Mouse (Mus musculus) E14TG2a.4 (cell line): ENCODE measurements around the gene Cmip.

Source experiments
- H3K27me3 ChIP-seq: 2 replicates; pipeline ENCODE4 v1.6.1; 2014; ENCODE audit warnings: low read length, control low read depth; ENCODE audit not compliant: insufficient read depth
- H3K36me3 ChIP-seq: 2 replicates; pipeline ENCODE4 v1.6.1; 2014; ENCODE audit warnings: low read length, control low read depth; ENCODE audit not compliant: insufficient read depth
- H3K4me1 ChIP-seq: replicated peaks from 2 replicates; pipeline ENCODE4 v1.6.1; 2014; ENCODE audit warnings: low read depth, low read length, control low read depth
- H3K4me3 ChIP-seq: replicated peaks from 2 replicates; pipeline ENCODE4 v1.5.1; 2014; ENCODE audit warnings: mild to moderate bottlenecking, low read length
- H3K9me3 ChIP-seq: 2 replicates; pipeline ENCODE4 v1.6.1; 2014; ENCODE audit warnings: low read length, control low read depth
- CTCF ChIP-seq: conservative IDR thresholded peaks from 2 replicates; pipeline ENCODE4 v1.5.1; 2014; ENCODE audit warnings: low read length
- NANOG ChIP-seq: IDR thresholded peaks from 2 replicates; pipeline ENCODE4 v1.6.1; 2014; ENCODE audit warnings: borderline replicate concordance, low read length, mixed read lengths
- POU5F1 ChIP-seq: IDR thresholded peaks from 2 replicates; pipeline ENCODE4 v1.6.1; 2014; ENCODE audit warnings: low read length, borderline replicate concordance

Cmip gene

DNA sequence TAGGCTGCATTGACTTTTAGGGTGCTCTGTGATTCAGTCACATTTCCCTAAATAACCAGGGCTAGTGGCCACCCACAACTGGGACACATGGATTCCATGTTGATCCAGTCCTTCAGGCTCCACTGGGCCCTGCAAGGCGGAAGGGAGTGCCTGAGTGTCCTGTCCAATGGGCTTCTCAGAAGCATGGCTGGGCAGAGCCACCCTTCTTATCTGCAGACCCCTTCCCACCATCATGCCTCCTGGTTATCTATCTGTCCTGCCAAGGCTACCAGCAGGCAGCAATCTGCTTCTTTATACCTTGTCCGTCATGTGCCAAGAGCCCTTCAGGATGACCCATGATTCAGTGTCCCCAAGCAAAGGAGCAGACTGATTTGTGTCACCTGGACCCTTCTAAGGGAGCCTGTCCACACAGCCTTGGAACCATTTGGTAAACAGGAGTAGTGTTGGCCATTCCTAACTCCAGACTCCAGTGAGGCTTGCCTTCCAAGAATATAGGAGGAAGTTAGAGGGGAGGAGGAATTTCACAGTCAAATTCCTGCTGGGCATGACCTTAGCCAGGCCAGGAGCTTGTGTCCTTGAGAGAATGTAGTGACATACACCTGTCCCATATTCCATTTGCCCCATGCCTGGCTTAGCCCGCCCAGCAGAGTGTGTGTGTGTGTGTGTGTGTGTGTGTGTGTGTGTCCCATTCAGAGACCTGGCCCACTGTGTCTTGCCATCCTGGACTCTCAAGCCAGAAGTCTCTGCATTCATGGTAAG lies 103.5 kb downstream of the Cmip start:
- H3K9me3 ChIP-seq = 0 out of 2 replicates have a peak, but pooled peaks cover 7% of the 10 kb centered on the region
- peaks cover 6% of the 10 kb centered on the region for H3K36me3 ChIP-seq
- no peaks in the 10 kb centered on the region for H3K27me3 ChIP-seq
- TF ChIP-seq CTCF (no peak), POU5F1 (no peak), NANOG (no peak)
- H3K4me3 ChIP-seq = no peak overlapping the region
- peaks cover 70% of the 10 kb centered on the region for H3K4me1 ChIP-seq

DNA sequence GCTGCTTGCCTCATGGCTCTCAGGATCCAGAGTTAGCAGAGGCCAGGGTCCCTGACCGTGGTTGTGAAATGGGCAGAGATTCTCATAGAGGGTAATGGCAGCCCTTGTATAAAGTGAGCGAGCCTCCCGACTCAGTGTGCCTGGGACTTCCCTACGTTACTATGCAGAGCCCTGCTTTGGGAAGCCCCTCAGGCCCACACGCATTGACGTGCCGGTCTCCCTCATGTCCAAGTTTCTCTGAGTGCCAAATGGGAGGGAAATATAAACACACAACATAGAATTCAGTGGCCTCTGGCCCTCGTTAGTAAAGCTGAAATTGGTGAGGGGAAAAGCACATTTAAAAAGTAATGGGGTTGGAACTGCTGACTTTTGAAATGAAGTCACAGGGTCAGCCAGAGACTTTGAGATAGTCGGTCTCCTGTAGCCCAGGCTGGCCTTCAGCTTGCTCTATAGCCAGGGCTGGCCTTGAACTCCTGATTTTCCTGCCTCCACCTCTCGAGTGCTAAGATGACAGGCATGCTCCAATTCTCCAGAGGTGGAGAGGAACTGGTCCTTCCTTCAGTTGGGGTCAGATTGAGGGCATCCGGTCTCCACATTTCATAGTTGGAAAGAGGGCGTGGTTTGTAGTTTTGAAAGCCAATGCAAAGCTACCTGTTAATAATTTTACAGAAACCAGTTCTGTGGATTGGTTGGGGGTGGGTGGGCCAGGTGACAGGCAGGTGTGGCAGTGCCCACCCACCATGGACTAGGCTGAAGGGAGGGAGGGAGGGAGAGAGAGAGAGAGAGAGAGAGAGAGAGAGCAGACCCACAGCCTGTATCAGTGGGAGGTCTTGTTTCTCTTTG lies 105.0 kb downstream of the Cmip start:
- H3K4me3 ChIP-seq = no peak overlapping the region
- H3K36me3 ChIP-seq = peaks cover 5% of the 10 kb centered on the region; the same call in 1 of the 2 replicates
- 0 out of 2 replicates have a peak, but pooled peaks cover 7% of the 10 kb centered on the region for H3K9me3 ChIP-seq
- no peaks in the 10 kb centered on the region for H3K27me3 ChIP-seq
- H3K4me1 ChIP-seq = peaks cover 70% of the 10 kb centered on the region
- TF ChIP-seq CTCF (no peak), POU5F1 (no peak), NANOG (no peak)

DNA sequence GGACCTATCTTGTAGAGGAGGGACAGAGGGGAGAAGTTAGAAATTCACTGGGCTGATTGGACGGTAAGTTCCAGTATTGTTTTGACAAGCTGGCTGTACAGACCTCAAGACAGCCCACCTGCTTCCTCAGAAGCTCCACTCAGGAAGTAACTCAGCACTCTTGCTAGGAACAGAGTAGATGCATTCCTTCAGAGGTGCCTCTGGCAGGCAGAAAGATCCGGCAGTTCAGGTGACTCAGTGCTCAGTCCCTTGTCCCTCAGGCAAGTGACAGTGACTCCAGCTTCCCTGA lies 105.5 kb downstream of the Cmip start:
- no peak overlapping the region for H3K4me3 ChIP-seq
- H3K4me1 ChIP-seq = peaks cover 67% of the 10 kb centered on the region
- TF ChIP-seq CTCF = no peak
- TF ChIP-seq NANOG = no peak
- no peak for TF ChIP-seq POU5F1
- H3K9me3 ChIP-seq = 0 out of 2 replicates have a peak, but pooled peaks cover 7% of the 10 kb centered on the region
- peaks cover 5% of the 10 kb centered on the region; the same call in 1 of the 2 replicates for H3K36me3 ChIP-seq
- H3K27me3 ChIP-seq = no peaks in the 10 kb centered on the region

DNA sequence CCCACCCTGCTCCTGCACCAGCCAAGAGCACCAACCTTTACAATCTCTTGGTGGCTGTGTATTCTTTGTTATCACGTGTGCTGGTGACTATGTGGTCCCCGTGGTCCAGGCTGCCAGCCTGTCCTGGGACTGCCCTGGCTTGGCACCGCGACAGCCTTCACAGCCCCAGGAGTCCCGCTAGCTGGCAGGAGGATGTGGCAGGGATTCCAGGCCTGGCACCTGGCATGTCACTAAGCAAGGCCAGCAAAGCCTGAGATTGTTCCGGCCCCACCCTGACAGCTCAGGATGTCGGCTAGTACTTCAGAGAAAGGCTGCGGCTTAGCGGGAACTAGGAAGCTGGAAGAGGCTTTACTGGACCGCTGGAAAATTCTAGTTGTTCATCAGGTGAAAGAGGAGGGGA lies 106.4 kb downstream of the Cmip start:
- TF ChIP-seq CTCF = no peak
- TF ChIP-seq POU5F1 = no peak
- TF ChIP-seq NANOG = no peak
- no peak overlapping the region for H3K4me3 ChIP-seq
- 0 out of 2 replicates have a peak, but pooled peaks cover 7% of the 10 kb centered on the region for H3K9me3 ChIP-seq
- peaks cover 60% of the 10 kb centered on the region for H3K4me1 ChIP-seq
- peaks cover 11% of the 10 kb centered on the region; the same call in 1 of the 2 replicates for H3K36me3 ChIP-seq
- H3K27me3 ChIP-seq = no peaks in the 10 kb centered on the region

DNA sequence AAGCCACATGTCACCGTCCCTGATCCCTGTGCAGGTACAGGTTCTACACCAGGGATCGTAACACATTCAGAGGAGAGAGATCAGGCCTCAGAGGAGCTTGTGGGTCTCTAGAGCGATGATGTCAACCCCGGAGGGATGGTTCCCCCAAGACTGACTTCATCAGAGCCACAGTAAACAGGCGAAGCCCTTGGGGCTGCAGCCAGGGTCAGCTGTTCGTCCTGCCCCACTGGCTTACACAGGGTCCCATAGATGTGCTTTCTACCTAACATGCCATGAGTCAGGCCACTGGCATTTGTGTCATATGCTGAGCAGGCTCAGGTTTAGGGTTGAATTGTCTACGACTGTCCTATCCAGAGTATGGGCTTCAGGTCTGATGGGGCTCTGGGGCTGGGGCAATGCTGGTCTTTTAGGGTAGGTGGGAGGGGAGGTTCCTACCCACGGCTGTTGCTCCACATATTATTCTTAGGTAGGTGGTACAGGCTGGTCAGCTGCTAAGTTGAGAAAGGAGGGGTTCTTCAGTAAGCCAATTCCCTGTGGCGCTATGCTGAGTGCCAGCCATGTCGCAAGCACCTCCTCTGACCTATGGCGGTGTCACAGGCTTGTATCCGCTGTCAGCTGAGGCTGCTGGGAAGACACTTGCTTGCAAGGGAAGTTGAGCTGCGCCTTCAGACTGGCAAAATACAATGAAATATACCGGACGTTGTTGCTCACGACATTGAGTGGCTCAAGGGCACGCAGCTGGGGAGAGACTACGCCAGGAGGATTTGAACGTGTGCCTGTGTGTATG lies 107.7 kb downstream of the Cmip start:
- Histone ChIP-seq H3K36me3 (peaks cover 17% of the 10 kb centered on the region; the same call in 1 of the 2 replicates), H3K27me3 (no peaks in the 10 kb centered on the region)
- TF ChIP-seq POU5F1 (no peak), NANOG (no peak), CTCF (no peak)

DNA sequence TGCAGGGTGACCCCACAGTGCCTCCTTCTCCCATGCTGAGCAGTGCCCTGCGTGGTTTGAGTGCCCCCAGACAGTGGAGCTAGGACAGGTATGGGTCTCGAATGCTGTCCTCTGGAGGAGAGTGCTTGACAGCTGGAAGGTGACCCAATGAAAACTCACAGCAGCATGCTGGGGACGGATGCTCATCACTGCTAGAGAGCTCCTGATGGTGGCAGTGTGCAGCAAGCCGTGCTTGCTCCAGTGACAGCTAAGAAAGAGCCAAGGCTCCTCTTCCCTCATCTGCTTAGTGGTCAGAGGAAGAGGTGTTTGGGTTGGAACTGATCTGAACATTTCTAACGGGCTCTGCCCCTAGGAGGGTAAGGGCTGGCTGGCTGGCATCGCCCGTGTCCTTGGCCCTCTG lies 109.6 kb downstream of the Cmip start:
- Histone ChIP-seq H3K27me3 (no peaks in the 10 kb centered on the region), H3K4me3 (no peak overlapping the region), H3K9me3 (0 out of 2 replicates have a peak, but pooled peaks cover 7% of the 10 kb centered on the region), H3K4me1 (peaks cover 71% of the 10 kb centered on the region), H3K36me3 (peaks cover 17% of the 10 kb centered on the region; the same call in 1 of the 2 replicates)
- TF ChIP-seq POU5F1 (no peak), CTCF (no peak), NANOG (no peak)

More for the DNA sequence above, 107.7 kb downstream of the Cmip start:
- peaks cover 71% of the 10 kb centered on the region for H3K4me1 ChIP-seq
- no peak overlapping the region for H3K4me3 ChIP-seq
- 0 out of 2 replicates have a peak, but pooled peaks cover 7% of the 10 kb centered on the region for H3K9me3 ChIP-seq

DNA sequence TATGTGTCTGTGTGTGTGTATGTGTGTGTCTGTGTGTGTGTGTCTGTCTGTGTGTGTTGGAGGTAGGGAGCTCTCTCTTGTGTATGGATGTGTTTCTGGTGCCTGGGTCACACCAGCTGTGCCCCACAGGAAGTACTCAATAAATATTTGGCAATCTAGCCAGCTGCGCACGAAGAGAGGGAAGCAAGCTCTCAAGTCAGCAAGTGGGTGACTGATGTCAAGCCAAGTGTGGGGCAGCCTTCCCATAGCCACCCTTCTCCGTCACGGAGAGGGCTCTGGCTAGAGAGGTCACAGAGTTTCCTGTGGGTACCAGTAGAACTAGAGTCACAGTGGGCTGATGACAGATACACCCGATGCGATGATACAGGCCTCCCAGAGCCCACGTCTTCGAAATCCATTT lies 110.6 kb downstream of the Cmip start:
- Histone ChIP-seq H3K27me3 (no peaks in the 10 kb centered on the region), H3K4me3 (no peak overlapping the region), H3K36me3 (peaks cover 17% of the 10 kb centered on the region; the same call in 1 of the 2 replicates), H3K4me1 (peaks cover 71% of the 10 kb centered on the region), H3K9me3 (0 out of 2 replicates have a peak, but pooled peaks cover 7% of the 10 kb centered on the region)
- TF ChIP-seq POU5F1 (no peak), NANOG (no peak), CTCF (no peak)
